In genomic region chr9:104841278-104841677, GRCm38 (mm10) we compare ENCODE assay signal across 22 mouse cellular contexts.
DNase-seq lines count a peak whose midpoint lies in the region; ATAC-seq and TF ChIP-seq lines count a peak whose summit lies in the region.
"Had no signal": no experiment of that assay in that cellular context is flagged by ENCODE, and none has a peak within 500 bp of the region (broad histone marks: within the 10 kb centered on the region; RNA-seq: fewer than 3 reads in every experiment).

No protein-coding gene starts in this region.

- no peaks in the 10 kb centered on the region for H3K9me3 ChIP-seq in forebrain, embryonic 13.5 days (replicated peaks)
- no peaks in the 10 kb centered on the region for H3K9me3 ChIP-seq in forebrain, embryonic 12.5 days
- H3K9me3 ChIP-seq: embryonic facial prominence, embryonic 12.5 days; limb, embryonic 13.5 days; midbrain, embryonic 15.5 days had no signal

- no peak overlapping the region for H3K4me2 ChIP-seq in forebrain, embryonic 13.5 days
- no peak overlapping the region for H3K4me2 ChIP-seq in forebrain, embryonic 12.5 days
- H3K4me2 ChIP-seq: embryonic facial prominence, embryonic 12.5 days; heart, embryonic 11.5 days; hindbrain, embryonic 13.5 days; limb, embryonic 13.5 days; midbrain, embryonic 15.5 days had no signal

- 83% methylated on average over 1 of the region's 1 CpGs for WGBS in forebrain, embryonic 13.5 days
- 78% methylated on average over 1 of the region's 1 CpGs for WGBS in forebrain, embryonic 12.5 days

- H3K4me1 ChIP-seq in forebrain, embryonic 13.5 days, result no peaks in the 10 kb centered on the region
- H3K4me1 ChIP-seq in forebrain, embryonic 12.5 days, result no peaks in the 10 kb centered on the region; the same call in 1 of the 2 replicates
- H3K4me1 ChIP-seq: embryonic facial prominence, embryonic 12.5 days; hindbrain, embryonic 13.5 days; limb, embryonic 13.5 days had no signal

- TF ChIP-seq CTCF in layer of hippocampus, adult 2 months (conservative IDR thresholded peaks at IDR 0.05), result no peak

- intact Hi-C loops in left cerebral cortex, postnatal 4 days (cut with DNase I), result no loop called here
- intact Hi-C loops in left cerebral cortex, postnatal 25 days (cut with DNase I), result no loop called here

- no peak overlapping the region for H3K27ac ChIP-seq in forebrain, embryonic 13.5 days
- no peak overlapping the region for H3K27ac ChIP-seq in forebrain, embryonic 12.5 days
- peak overlapping the region; percentile 74 for H3K27ac ChIP-seq in layer of hippocampus, adult 2 months
- H3K27ac ChIP-seq: embryonic facial prominence, embryonic 12.5 days; hindbrain, embryonic 13.5 days; limb, embryonic 13.5 days; liver, embryonic 14.5 days; midbrain, embryonic 15.5 days had no signal

- H3K27me3 ChIP-seq in forebrain, embryonic 13.5 days, result no peaks in the 10 kb centered on the region
- H3K27me3 ChIP-seq in forebrain, embryonic 12.5 days, result no peaks in the 10 kb centered on the region
- H3K27me3 ChIP-seq: embryonic facial prominence, embryonic 12.5 days; hindbrain, embryonic 13.5 days; limb, embryonic 13.5 days; midbrain, embryonic 15.5 days had no signal

- H3K9ac ChIP-seq in forebrain, embryonic 13.5 days, result no peak overlapping the region
- H3K9ac ChIP-seq in forebrain, embryonic 12.5 days, result no peak overlapping the region
- H3K9ac ChIP-seq: embryonic facial prominence, embryonic 12.5 days; hindbrain, embryonic 13.5 days; limb, embryonic 13.5 days; liver, embryonic 14.5 days; midbrain, embryonic 15.5 days had no signal

- H3K4me3 ChIP-seq in forebrain, embryonic 13.5 days, result no peak overlapping the region
- H3K4me3 ChIP-seq in forebrain, embryonic 12.5 days (replicated peaks), result no peak overlapping the region
- H3K4me3 ChIP-seq in layer of hippocampus, adult 2 months, result no peak overlapping the region
- H3K4me3 ChIP-seq: embryonic facial prominence, embryonic 12.5 days; hindbrain, embryonic 13.5 days; limb, embryonic 13.5 days; midbrain, embryonic 15.5 days had no signal

- peak; percentile 30 for DNase-seq in left cerebral cortex, adult 11 months (ENCODE audit: low spot score)
- DNase-seq in left cerebral cortex, postnatal 4 days, result no peak
- peak; percentile 34 to 74 for DNase-seq in layer of hippocampus, adult 2 months (ENCODE audit: low spot score in 2 of 2)
- peak; percentile 31 to 87 for DNase-seq in left cerebral cortex, postnatal 25 days (ENCODE audit: low spot score in 2 of 2)
- DNase-seq in adrenal gland, postnatal 4 days (ENCODE audit: low spot score in 2 of 2), result no peak
- DNase-seq: adrenal gland, adult 8-10 months; cerebellum, adult 8-10 months; gastrocnemius, postnatal 36 days; heart, postnatal 14 days; thymus, postnatal 25 days had no signal

- no peaks in the 10 kb centered on the region for H3K36me3 ChIP-seq in forebrain, embryonic 13.5 days (ENCODE audit: poor library complexity, severe bottlenecking)
- no peaks in the 10 kb centered on the region for H3K36me3 ChIP-seq in forebrain, embryonic 12.5 days (replicated peaks)
- H3K36me3 ChIP-seq: embryonic facial prominence, embryonic 12.5 days; hindbrain, embryonic 13.5 days; limb, embryonic 13.5 days; midbrain, embryonic 15.5 days had no signal

- ATAC-seq in forebrain, embryonic 13.5 days, result peak; percentile 51; the same call in 1 of the 2 replicates
- ATAC-seq in forebrain, embryonic 12.5 days (ENCODE audit: low FRiP score), result no peak
- no peak for ATAC-seq in inflammation-experienced regulatory T-cells, adult 6 months
- ATAC-seq: CD4-positive, CD25-positive, alpha-beta regulatory T cell, adult 4 months; intestine, postnatal 0 days; lung, postnatal 0 days; midbrain, embryonic 15.5 days had no signal

Comparison
In these comparisons a context has a peak if more than half of its experiments do, and no peak if none do; other contexts are left out.
1. DNase-seq: peak in left cerebral cortex, adult 11 months (single experiment), layer of hippocampus, adult 2 months (2 of 2) and left cerebral cortex, postnatal 25 days (2 of 2); none in left cerebral cortex, postnatal 4 days (single experiment) and adrenal gland, postnatal 4 days (0 of 2).